Mouse (Mus musculus): ENCODE measurements around the gene Anxa6.

Anxa6 gene

GRCm38 (mm10) chr11:54929744-54930143 lies 103.5 kb downstream of the Anxa6 start:
- no peak for DNase-seq (ENCODE audit: low spot score in 2 of 2)

GRCm38 (mm10) chr11:54929290-54929689 lies 104.0 kb downstream of the Anxa6 start:
- DNase-seq (ENCODE audit: low spot score in 2 of 2), result no peak

Measured in urinary bladder, postnatal 36 days (tissue).